Mouse (Mus musculus) G1E (cell line): Measurements from ENCODE around the gene Slc25a45.

Experiments used
- CTCF ChIP-seq: IDR thresholded peaks from 2 replicates; pipeline ENCODE4 v1.5.1; 2012; ENCODE audit warnings: low read depth, low read length, inconsistent platforms, mixed read lengths
- GATA1 ChIP-seq: IDR thresholded peaks from 2 replicates; pipeline ENCODE4 v1.6.1; 2012; ENCODE audit warnings: borderline replicate concordance, low read length, inconsistent platforms, mixed read lengths
- POLR2AphosphoS5 ChIP-seq: IDR thresholded peaks from 2 replicates; pipeline ENCODE4 v1.6.1; 2012; ENCODE audit warnings: low read depth, low read length, inconsistent platforms; ENCODE audit not compliant: insufficient replicate concordance
- TAL1 ChIP-seq: conservative IDR thresholded peaks from 2 replicates; pipeline ENCODE4 v1.6.1; 2012; ENCODE audit warnings: low read depth, low read length, inconsistent platforms, mixed read lengths

GRCm38 (mm10) chr19:5841389-5841946 is 36.1 kb upstream of the Slc25a45 start:
- no peak for TF ChIP-seq CTCF
- TF ChIP-seq TAL1: no peak
- TF ChIP-seq GATA1: no peak
- TF ChIP-seq POLR2AphosphoS5: 0 out of 2 replicates have a peak, but pooled peaks have one; percentile 90
